Comparison of ENCODE assay signal across 27 mouse cellular contexts in the genomic region with DNA sequence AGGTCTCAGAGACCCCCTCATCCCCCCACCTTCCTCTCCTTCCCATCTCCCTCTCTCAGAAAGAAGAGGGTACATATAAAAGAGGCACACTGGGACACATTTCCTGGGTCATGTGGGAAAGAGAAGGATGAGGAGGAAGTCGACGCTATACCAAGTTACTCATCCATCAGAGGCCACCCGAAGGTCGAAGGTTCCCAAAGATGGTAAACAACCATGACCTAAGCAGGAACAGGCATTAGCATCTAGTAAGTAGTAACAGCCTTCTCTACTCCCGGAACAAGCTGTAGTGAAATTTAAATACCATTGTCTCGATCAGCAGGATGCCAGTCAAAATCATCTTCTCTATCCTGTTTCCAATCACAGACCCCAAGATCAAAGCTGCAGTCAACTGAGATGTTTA.
"Had no signal": no experiment of that assay in that cellular context is flagged by ENCODE, and none has a peak within 500 bp of the region (broad histone marks: within the 10 kb centered on the region; RNA-seq: fewer than 3 reads in every experiment).

No protein-coding gene starts in this region.

- H3K9ac ChIP-seq: heart, embryonic 12.5 days; hindbrain, embryonic 13.5 days; hindbrain, embryonic 15.5 days; kidney, embryonic 15.5 days; limb, embryonic 12.5 days; liver, embryonic 13.5 days; liver, embryonic 15.5 days; liver, postnatal 0 days had no signal

- H3K36me3 ChIP-seq: heart, embryonic 12.5 days; hindbrain, embryonic 10.5 days; hindbrain, embryonic 13.5 days; hindbrain, embryonic 15.5 days; kidney, embryonic 15.5 days; limb, embryonic 10.5 days; limb, embryonic 12.5 days; liver, embryonic 13.5 days; liver, embryonic 15.5 days had no signal

- H3K4me2 ChIP-seq: heart, embryonic 12.5 days; hindbrain, embryonic 13.5 days; hindbrain, embryonic 15.5 days; kidney, embryonic 15.5 days; limb, embryonic 12.5 days; liver, embryonic 11.5 days; liver, embryonic 13.5 days; liver, embryonic 15.5 days had no signal

- DNase-seq: gastrocnemius, postnatal 14 days; gastrocnemius, postnatal 36 days; heart, adult 11 months; heart, adult 2 months; heart, postnatal 10 days; heart, postnatal 4 days; kidney, adult 11 months; kidney, adult 2 months; kidney, adult 9 months; kidney, postnatal 14 days; kidney, postnatal 36 days; liver; liver, embryonic 13.5 days; liver, postnatal 0 days had no signal

- H3K27me3 ChIP-seq: heart, embryonic 12.5 days; hindbrain, embryonic 15.5 days; liver, embryonic 13.5 days; liver, embryonic 15.5 days had no signal

- H3K27ac ChIP-seq: heart, adult 2 months; hindbrain, embryonic 10.5 days; hindbrain, embryonic 13.5 days; hindbrain, embryonic 15.5 days; hindbrain, postnatal 0 days; kidney, embryonic 15.5 days; kidney, postnatal 0 days; layer of hippocampus, adult 2 months; left cerebral cortex, adult 2 months; limb, embryonic 10.5 days; limb, embryonic 12.5 days; liver, embryonic 13.5 days; liver, embryonic 15.5 days had no signal

- H3K4me3 ChIP-seq: heart, adult 2 months; heart, embryonic 12.5 days; hindbrain, embryonic 10.5 days; hindbrain, embryonic 13.5 days; hindbrain, embryonic 15.5 days; kidney, embryonic 15.5 days; layer of hippocampus, adult 2 months; left cerebral cortex, adult 2 months; limb, embryonic 10.5 days; limb, embryonic 12.5 days; liver, embryonic 13.5 days; liver, embryonic 15.5 days had no signal

- H3K9me3 ChIP-seq: heart, embryonic 12.5 days; hindbrain, embryonic 10.5 days; hindbrain, embryonic 13.5 days; hindbrain, embryonic 15.5 days; kidney, embryonic 15.5 days; limb, embryonic 10.5 days; limb, embryonic 12.5 days; liver, embryonic 13.5 days; liver, embryonic 15.5 days had no signal

- H3K4me1 ChIP-seq: heart, embryonic 12.5 days; hindbrain, embryonic 10.5 days; hindbrain, embryonic 13.5 days; hindbrain, embryonic 15.5 days; kidney, embryonic 15.5 days; limb, embryonic 10.5 days; limb, embryonic 12.5 days; liver, embryonic 13.5 days; liver, embryonic 15.5 days had no signal

- ATAC-seq: hindbrain, postnatal 0 days; liver, postnatal 0 days had no signal
